ENCODE assay signal across 22 mouse cellular contexts in genomic region chr14:61735541-61735940, GRCm38 (mm10).
DNase-seq lines count a peak whose midpoint lies in the region; ATAC-seq and TF ChIP-seq lines count a peak whose summit lies in the region.
"Had no signal": no experiment of that assay in that cellular context is flagged by ENCODE, and none has a peak within 500 bp of the region (broad histone marks: within the 10 kb centered on the region; RNA-seq: fewer than 3 reads in every experiment).

No protein-coding gene starts in this region.

- H3K79me2 ChIP-seq in liver, adult 2 months (ENCODE audit: control insufficient read depth, insufficient read depth, low read length), result no peaks in the 10 kb centered on the region

- H3K9ac ChIP-seq in liver, adult 2 months (ENCODE audit: low read depth, low read length), result no peak overlapping the region
- no peak overlapping the region for H3K9ac ChIP-seq in liver, embryonic 11.5 days (ENCODE audit: low read depth, low read length)
- H3K9ac ChIP-seq in limb, embryonic 12.5 days (replicated peaks), result no peak overlapping the region
- H3K9ac ChIP-seq: liver, embryonic 13.5 days; lung, embryonic 14.5 days had no signal

- DNase-seq in heart, embryonic 10.5 days (ENCODE audit: low spot score), result no peak
- no peak for DNase-seq in heart, postnatal 4 days
- DNase-seq in liver, adult 2 months (ENCODE audit: extremely low read depth, low read depth, low spot score), result peak; percentile 26
- DNase-seq in liver, embryonic 11.5 days (ENCODE audit: low spot score), result no peak
- no peak for DNase-seq in frontal cortex, postnatal 10 days (ENCODE audit: low spot score in 2 of 2)
- DNase-seq: adrenal gland, postnatal 25 days; cerebellum, adult 11-12 months; cerebellum, postnatal 36 days; gastrocnemius, postnatal 25 days; heart, postnatal 14 days; kidney, adult 11 months; kidney, postnatal 25 days; liver, embryonic 13.5 days; lung, embryonic 14.5 days had no signal

- H3K4me1 ChIP-seq in heart, embryonic 10.5 days, result no peaks in the 10 kb centered on the region
- H3K4me1 ChIP-seq in liver, adult 2 months (ENCODE audit: control insufficient read depth, insufficient read depth, low read length), result no peaks in the 10 kb centered on the region; the same call in 1 of the 2 replicates
- H3K4me1 ChIP-seq in liver, embryonic 11.5 days (replicated peaks; ENCODE audit: control insufficient read depth, insufficient read depth, low read length), result no peaks in the 10 kb centered on the region
- peaks cover 6% of the 10 kb centered on the region; the same call in 1 of the 2 replicates for H3K4me1 ChIP-seq in brown adipose tissue, adult 24 weeks (ENCODE audit: control insufficient read depth, insufficient read depth, insufficient read length, low read length)
- H3K4me1 ChIP-seq in limb, embryonic 12.5 days (replicated peaks), result peaks cover 35% of the 10 kb centered on the region
- H3K4me1 ChIP-seq: liver, embryonic 13.5 days had no signal

- WGBS in heart, embryonic 10.5 days, result 79% methylated on average over 6 of the region's 6 CpGs
- whole genome bisulfite sequencing in liver, adult 2 months, result 61% methylated on average over 6 of the region's 6 CpGs
- WGBS in liver, embryonic 11.5 days, result 71% methylated on average over 6 of the region's 6 CpGs
- 63% methylated on average over 6 of the region's 6 CpGs for WGBS in limb, embryonic 12.5 days

- H3K27me3 ChIP-seq in heart, embryonic 10.5 days (ENCODE audit: insufficient read depth, poor library complexity, severe bottlenecking), result no peaks in the 10 kb centered on the region
- no peaks in the 10 kb centered on the region for H3K27me3 ChIP-seq in liver, adult 2 months (ENCODE audit: control insufficient read depth, insufficient read depth, low read length)
- no peaks in the 10 kb centered on the region for H3K27me3 ChIP-seq in liver, embryonic 11.5 days (replicated peaks; ENCODE audit: control insufficient read depth, insufficient read depth, low read length)
- H3K27me3 ChIP-seq in limb, embryonic 12.5 days, result no peaks in the 10 kb centered on the region
- H3K27me3 ChIP-seq: liver, embryonic 13.5 days; Patski had no signal

- ATAC-seq in liver, embryonic 11.5 days (replicated peaks; ENCODE audit: low FRiP score), result no peak
- no peak for ATAC-seq in limb, embryonic 12.5 days (ENCODE audit: insufficient number of reproducible peaks, insufficient read depth, low FRiP score, low TSS enrichment, low read depth)
- ATAC-seq: activated CD4-positive, CD25-positive, alpha-beta regulatory T cell, adult 4 months; hindbrain, embryonic 16.5 days; Patski had no signal

- H3K27ac ChIP-seq in heart, embryonic 10.5 days, result peak overlapping the region; percentile 31; the same call in 1 of the 2 replicates
- no peak overlapping the region for H3K27ac ChIP-seq in liver, adult 2 months (replicated peaks; ENCODE audit: insufficient read depth, low read depth, low read length)
- no peak overlapping the region for H3K27ac ChIP-seq in liver, embryonic 11.5 days (ENCODE audit: low read depth, low read length)
- peak overlapping the region; percentile 54 for H3K27ac ChIP-seq in brown adipose tissue, adult 24 weeks (replicated peaks; ENCODE audit: low read depth, low read length)
- peak overlapping the region; percentile 86 for H3K27ac ChIP-seq in limb, embryonic 12.5 days
- H3K27ac ChIP-seq: liver, embryonic 13.5 days; macrophage; stomach, postnatal 0 days had no signal

- no peak overlapping the region for H3K4me2 ChIP-seq in liver, embryonic 11.5 days
- no peak overlapping the region for H3K4me2 ChIP-seq in limb, embryonic 12.5 days
- H3K4me2 ChIP-seq: liver, embryonic 13.5 days; lung, embryonic 14.5 days; midbrain, embryonic 11.5 days had no signal

- TF ChIP-seq POLR2A in liver, adult 2 months (IDR thresholded peaks at IDR 0.05; ENCODE audit: extremely low read depth, insufficient read depth, low read length), result no peak

- no peak overlapping the region for H3K4me3 ChIP-seq in heart, embryonic 10.5 days
- no peak overlapping the region for H3K4me3 ChIP-seq in liver, adult 2 months (ENCODE audit: insufficient read depth, low read depth, low read length)
- H3K4me3 ChIP-seq in liver, embryonic 11.5 days (ENCODE audit: low read depth, low read length), result no peak overlapping the region
- no peak overlapping the region for H3K4me3 ChIP-seq in brown adipose tissue, adult 24 weeks (ENCODE audit: insufficient read depth, low read depth, low read length)
- no peak overlapping the region for H3K4me3 ChIP-seq in limb, embryonic 12.5 days (replicated peaks)
- H3K4me3 ChIP-seq: liver, embryonic 13.5 days had no signal

- TF ChIP-seq CTCF in liver, adult 2 months (IDR thresholded peaks at IDR 0.05; ENCODE audit: low read depth, low read length), result no peak

- H3K9me3 ChIP-seq in heart, embryonic 10.5 days, result no peaks in the 10 kb centered on the region
- H3K9me3 ChIP-seq in liver, embryonic 11.5 days (ENCODE audit: control insufficient read depth, low read length), result no peaks in the 10 kb centered on the region
- H3K9me3 ChIP-seq in limb, embryonic 12.5 days, result peaks cover 10% of the 10 kb centered on the region; the same call in 1 of the 2 replicates

- no peaks in the 10 kb centered on the region for H3K36me3 ChIP-seq in heart, embryonic 10.5 days
- H3K36me3 ChIP-seq in liver, adult 2 months (ENCODE audit: control insufficient read depth, insufficient read depth, low read length), result no peaks in the 10 kb centered on the region
- no peaks in the 10 kb centered on the region for H3K36me3 ChIP-seq in liver, embryonic 11.5 days (ENCODE audit: control insufficient read depth, insufficient read depth, low read length)
- H3K36me3 ChIP-seq in limb, embryonic 12.5 days, result no peaks in the 10 kb centered on the region
- H3K36me3 ChIP-seq: liver, embryonic 13.5 days had no signal

Comparison
In these comparisons a context has a peak if more than half of its experiments do, and no peak if none do; other contexts are left out.
1. H3K27ac ChIP-seq: peak in heart, embryonic 10.5 days (single experiment), brown adipose tissue, adult 24 weeks (single experiment) and limb, embryonic 12.5 days (single experiment); none in liver, adult 2 months (single experiment) and liver, embryonic 11.5 days (single experiment).